Mouse (Mus musculus): ENCODE results near the gene Poldip3.

DNA sequence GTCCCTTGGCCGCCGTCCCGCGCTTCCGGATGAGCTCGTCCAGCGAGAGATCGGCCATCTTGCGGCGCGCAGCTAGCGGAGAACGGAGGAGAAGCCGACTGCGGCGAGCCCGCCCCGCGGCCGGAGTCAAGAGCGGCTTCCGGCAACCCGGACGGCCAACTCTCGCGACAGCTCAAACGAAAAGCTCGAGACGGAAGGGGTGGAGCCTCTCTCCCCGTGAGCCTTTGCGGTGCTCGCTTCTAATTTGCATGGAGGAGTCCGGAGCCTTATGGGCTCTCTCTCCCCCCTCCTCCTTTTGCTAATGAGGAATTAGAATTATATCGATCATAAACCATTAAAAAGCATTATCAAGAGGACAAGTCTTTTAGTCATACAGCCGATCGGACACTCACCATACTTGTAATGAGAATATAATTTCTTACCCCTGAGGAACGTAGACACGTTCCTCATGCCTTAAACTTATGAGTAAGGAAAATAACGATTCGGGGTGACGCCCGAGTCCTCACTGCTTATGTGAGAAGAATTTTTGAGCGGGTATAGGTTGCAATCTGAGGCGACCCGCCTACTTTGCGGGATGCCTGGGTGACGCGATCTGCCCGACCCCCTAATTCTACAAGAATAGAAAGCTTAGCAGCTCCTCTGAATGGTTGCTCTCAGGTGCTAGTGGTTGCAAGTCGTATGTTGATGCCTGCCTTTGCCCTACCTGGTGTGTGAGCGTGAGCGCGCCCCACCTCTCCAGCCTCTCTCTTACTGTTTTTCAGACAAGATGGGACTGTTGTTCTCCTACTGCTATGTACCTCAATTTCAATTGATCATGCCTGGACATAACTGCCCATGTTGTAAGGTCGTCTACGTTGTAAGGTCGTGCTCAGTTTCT lies at the start of gene Poldip3:
- TF ChIP-seq CTCF (IDR thresholded peaks at IDR 0.05; ENCODE audit: low read depth, low read length) (no peak), POLR2A (IDR thresholded peaks at IDR 0.05; ENCODE audit: insufficient read depth, low read length) (peak; percentile 100)

Measured in ES-Bruce4 (cell line).